Mouse (Mus musculus): ENCODE data around the gene 1700025G04Rik. TPM values are rescaled to one million over a fixed set of nuclear protein-coding genes. Genes with fewer than 3 reads are reported as not detected.

The 1700025G04Rik gene
- polyA plus RNA-seq, 1 experiment from 2014 or later, result 14.1 TPM

- Histone ChIP-seq H3K4me2 (replicated peaks; ENCODE audit: low read depth, low read length) (no peak overlapping the region), H3K9me3 (ENCODE audit: low read length) (no peaks in the 10 kb centered on the region), H3K27me3 (replicated peaks; ENCODE audit: insufficient read depth, low read length) (no peaks in the 10 kb centered on the region), H3K36me3 (ENCODE audit: insufficient read depth, low read length) (no peaks in the 10 kb centered on the region), H3K4me1 (ENCODE audit: insufficient read depth, low read depth, low read length) (no peaks in the 10 kb centered on the region), H3K27ac (ENCODE audit: low read length) (no peak overlapping the region), H3K9ac (replicated peaks; ENCODE audit: low read depth) (no peak overlapping the region), H3K4me3 (ENCODE audit: low read depth, low read length) (no peak overlapping the region)
- ATAC-seq (no peak), DNase-seq (ENCODE audit: low spot score) (peak; percentile 7)
- TF ChIP-seq CTCF (IDR thresholded peaks at IDR 0.05) (no peak), EP300 (IDR thresholded peaks at IDR 0.05) (no peak)
- WGBS, result 55% methylated on average over 6 of the region's 6 CpGs
These were observed 150.4 kb downstream of the 1700025G04Rik start for GRCm38 (mm10) chr1:151939510-151939909.

DNA sequence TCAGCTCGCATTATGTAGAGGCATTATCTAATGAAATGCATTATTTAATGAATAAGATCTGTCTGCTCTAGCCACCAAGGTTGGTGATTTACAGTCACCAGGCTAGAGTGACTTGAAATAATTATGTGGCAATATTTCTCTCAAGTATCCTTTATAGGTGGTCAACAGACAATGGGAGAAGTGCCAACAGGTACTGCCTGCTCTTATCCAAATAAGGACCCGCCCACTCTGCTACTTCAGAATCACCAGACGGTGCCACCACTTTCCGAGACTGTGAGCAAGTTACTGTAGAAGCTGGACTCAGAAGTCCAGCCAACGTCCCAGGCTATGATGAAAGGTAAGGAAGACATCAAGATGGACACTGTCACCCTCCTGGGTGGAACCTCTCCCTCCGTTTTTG, 156.3 kb downstream of the 1700025G04Rik start:
- ATAC-seq (peak; percentile 62), DNase-seq (ENCODE audit: low spot score) (peak; percentile 65)
- Histone ChIP-seq H3K36me3 (ENCODE audit: insufficient read depth, low read length) (no peaks in the 10 kb centered on the region), H3K27me3 (replicated peaks; ENCODE audit: insufficient read depth, low read length) (no peaks in the 10 kb centered on the region), H3K9ac (replicated peaks; ENCODE audit: low read depth) (no peak overlapping the region), H3K4me3 (ENCODE audit: low read depth, low read length) (no peak overlapping the region), H3K27ac (ENCODE audit: low read length) (no peak overlapping the region), H3K4me2 (replicated peaks; ENCODE audit: low read depth, low read length) (no peak overlapping the region), H3K4me1 (ENCODE audit: insufficient read depth, low read depth, low read length) (no peaks in the 10 kb centered on the region; the same call in 1 of the 2 replicates), H3K9me3 (ENCODE audit: low read length) (no peaks in the 10 kb centered on the region)
- WGBS, result 67% methylated on average over 6 of the region's 6 CpGs
- no peak for TF ChIP-seq CTCF (IDR thresholded peaks at IDR 0.05)
- TF ChIP-seq EP300 (IDR thresholded peaks at IDR 0.05), result no peak

DNA sequence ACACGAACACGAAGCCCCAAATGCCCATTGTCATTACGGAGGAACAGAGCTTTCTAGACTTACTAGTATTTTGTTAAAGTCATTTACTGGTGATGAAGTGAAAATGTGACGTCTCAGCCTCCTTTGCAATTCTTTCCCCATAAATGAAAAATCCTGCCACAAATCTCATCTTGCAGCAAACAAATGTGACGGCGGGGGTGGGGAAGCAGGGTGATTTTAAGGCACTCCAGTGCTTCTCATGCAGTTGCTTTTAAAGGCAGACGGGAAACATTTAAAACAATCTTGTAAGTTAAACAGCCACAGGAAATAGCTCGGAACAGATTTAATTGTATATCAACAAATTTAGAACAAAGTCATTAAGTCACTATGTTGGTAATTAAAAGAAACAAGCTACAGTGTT, 163.1 kb downstream of the 1700025G04Rik start:
- Histone ChIP-seq H3K27me3 (replicated peaks; ENCODE audit: insufficient read depth, low read length) (no peaks in the 10 kb centered on the region), H3K9ac (replicated peaks; ENCODE audit: low read depth) (no peak overlapping the region), H3K4me2 (replicated peaks; ENCODE audit: low read depth, low read length) (no peak overlapping the region; the same call in 1 of the 2 replicates), H3K4me1 (ENCODE audit: insufficient read depth, low read depth, low read length) (no peaks in the 10 kb centered on the region), H3K9me3 (ENCODE audit: low read length) (no peaks in the 10 kb centered on the region), H3K4me3 (ENCODE audit: low read depth, low read length) (no peak overlapping the region), H3K36me3 (ENCODE audit: insufficient read depth, low read length) (no peaks in the 10 kb centered on the region), H3K27ac (ENCODE audit: low read length) (no peak overlapping the region)
- ATAC-seq, result no peak
- WGBS, result 45% methylated on average over 8 of the region's 8 CpGs
- no peak for TF ChIP-seq EP300 (IDR thresholded peaks at IDR 0.05)
- TF ChIP-seq CTCF (IDR thresholded peaks at IDR 0.05), result no peak
- DNase-seq (ENCODE audit: low spot score), result peak; percentile 50

GRCm38 (mm10) chr1:151926141-151926540, 163.8 kb downstream of the 1700025G04Rik start:
- WGBS, result 45% methylated on average over 4 of the region's 4 CpGs
- Histone ChIP-seq H3K4me3 (ENCODE audit: low read depth, low read length) (no peak overlapping the region), H3K9ac (replicated peaks; ENCODE audit: low read depth) (no peak overlapping the region), H3K27ac (ENCODE audit: low read length) (0 out of 2 replicates have a peak overlapping the region, but pooled peaks have one; percentile 11), H3K9me3 (ENCODE audit: low read length) (no peaks in the 10 kb centered on the region), H3K4me1 (ENCODE audit: insufficient read depth, low read depth, low read length) (no peaks in the 10 kb centered on the region), H3K4me2 (replicated peaks; ENCODE audit: low read depth, low read length) (no peak overlapping the region; the same call in 1 of the 2 replicates), H3K36me3 (ENCODE audit: insufficient read depth, low read length) (no peaks in the 10 kb centered on the region), H3K27me3 (replicated peaks; ENCODE audit: insufficient read depth, low read length) (no peaks in the 10 kb centered on the region)
- TF ChIP-seq EP300 (IDR thresholded peaks at IDR 0.05) (no peak), CTCF (IDR thresholded peaks at IDR 0.05) (peak; percentile 43)
- no peak for ATAC-seq
- peak; percentile 34 for DNase-seq (ENCODE audit: low spot score)

GRCm38 (mm10) chr1:151925738-151926137, 164.2 kb downstream of the 1700025G04Rik start:
- Histone ChIP-seq H3K36me3 (ENCODE audit: insufficient read depth, low read length) (no peaks in the 10 kb centered on the region), H3K27me3 (replicated peaks; ENCODE audit: insufficient read depth, low read length) (no peaks in the 10 kb centered on the region), H3K4me2 (replicated peaks; ENCODE audit: low read depth, low read length) (no peak overlapping the region), H3K9me3 (ENCODE audit: low read length) (no peaks in the 10 kb centered on the region), H3K9ac (replicated peaks; ENCODE audit: low read depth) (no peak overlapping the region), H3K4me3 (ENCODE audit: low read depth, low read length) (no peak overlapping the region), H3K4me1 (ENCODE audit: insufficient read depth, low read depth, low read length) (no peaks in the 10 kb centered on the region), H3K27ac (ENCODE audit: low read length) (0 out of 2 replicates have a peak overlapping the region, but pooled peaks have one; percentile 11)
- TF ChIP-seq CTCF (IDR thresholded peaks at IDR 0.05) (no peak), EP300 (IDR thresholded peaks at IDR 0.05) (no peak)
- ATAC-seq, result no peak
- 65% methylated on average over 7 of the region's 7 CpGs for WGBS
- DNase-seq (ENCODE audit: low spot score), result no peak

- no peak overlapping the region for H3K27ac ChIP-seq (ENCODE audit: low read length)
- no peak for DNase-seq (ENCODE audit: low spot score)
- no peaks in the 10 kb centered on the region for H3K4me1 ChIP-seq (ENCODE audit: insufficient read depth, low read depth, low read length)
- no peak overlapping the region for H3K4me3 ChIP-seq (ENCODE audit: low read depth, low read length)
- no peaks in the 10 kb centered on the region for H3K27me3 ChIP-seq (replicated peaks; ENCODE audit: insufficient read depth, low read length)
- H3K9ac ChIP-seq (replicated peaks; ENCODE audit: low read depth), result no peak overlapping the region
- 79% methylated on average over 9 of the region's 9 CpGs for WGBS
- no peak overlapping the region for H3K4me2 ChIP-seq (replicated peaks; ENCODE audit: low read depth, low read length)
- no peaks in the 10 kb centered on the region for H3K9me3 ChIP-seq (ENCODE audit: low read length)
- ATAC-seq, result no peak
- no peak for TF ChIP-seq CTCF (IDR thresholded peaks at IDR 0.05)
- no peak for TF ChIP-seq EP300 (IDR thresholded peaks at IDR 0.05)
- no peaks in the 10 kb centered on the region for H3K36me3 ChIP-seq (ENCODE audit: insufficient read depth, low read length)
These were observed 171.0 kb downstream of the 1700025G04Rik start for GRCm38 (mm10) chr1:151918806-151919357.

All from lung, postnatal 0 days (tissue).